ENCODE assay signal across 31 mouse cellular contexts in the genomic region with DNA sequence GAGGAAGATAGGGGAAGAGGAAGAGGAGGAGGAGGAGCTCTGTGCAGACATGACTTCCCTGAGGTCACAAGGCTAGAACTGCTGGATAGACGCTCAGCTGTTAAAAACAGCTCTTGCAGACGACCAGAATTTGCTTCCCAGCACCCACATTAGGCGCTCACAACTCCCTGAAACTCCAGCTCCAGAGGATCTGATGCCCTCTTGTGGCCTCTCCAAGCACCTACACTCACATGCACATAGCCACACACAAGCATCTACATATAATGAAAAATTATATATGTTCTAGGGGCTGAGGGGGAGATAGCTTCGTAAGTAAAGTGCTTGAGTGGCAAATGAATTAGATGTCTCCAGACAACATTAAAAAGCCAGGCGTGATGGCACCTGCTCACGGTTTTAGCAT. TPM values are rescaled to one million over a fixed set of nuclear protein-coding genes. Genes with fewer than 3 reads are reported as not detected.
DNase-seq lines count a peak whose midpoint lies in the region; ATAC-seq and TF ChIP-seq lines count a peak whose summit lies in the region.
"Had no signal": no experiment of that assay in that cellular context is flagged by ENCODE, and none has a peak within 500 bp of the region (broad histone marks: within the 10 kb centered on the region; RNA-seq: fewer than 3 reads in every experiment).

No protein-coding gene starts in this region.

- 93% methylated on average over 6 of the region's 6 CpGs for whole genome bisulfite sequencing in hindbrain, embryonic 13.5 days
- 97% methylated on average over 6 of the region's 6 CpGs for WGBS in forebrain, postnatal 0 days

- peak; percentile 32 for TF ChIP-seq CTCF in layer of hippocampus, adult 2 months (conservative IDR thresholded peaks at IDR 0.05)
- peak; percentile 25 for TF ChIP-seq CTCF in ES-Bruce4 (IDR thresholded peaks at IDR 0.05; ENCODE audit: low read depth, low read length)
- TF ChIP-seq CTCF in forebrain, postnatal 0 days (IDR thresholded peaks at IDR 0.05; ENCODE audit: low read depth), result no peak

- TF ChIP-seq POLR2A in ES-Bruce4 (IDR thresholded peaks at IDR 0.05; ENCODE audit: insufficient read depth, low read length), result no peak

- no peaks in the 10 kb centered on the region for H3K36me3 ChIP-seq in ES-Bruce4 (ENCODE audit: control insufficient read depth, insufficient read depth, low read length, poor library complexity, severe bottlenecking)
- peaks cover 10% of the 10 kb centered on the region for H3K36me3 ChIP-seq in hindbrain, embryonic 13.5 days
- peaks cover 4% of the 10 kb centered on the region; the same call in 1 of the 2 replicates for H3K36me3 ChIP-seq in forebrain, postnatal 0 days (ENCODE audit: insufficient read depth)
- H3K36me3 ChIP-seq: forebrain, embryonic 12.5 days; intestine, embryonic 15.5 days; limb, embryonic 15.5 days; stomach, embryonic 15.5 days had no signal

- no peaks in the 10 kb centered on the region for H3K4me1 ChIP-seq in ES-Bruce4 (ENCODE audit: control insufficient read depth, insufficient read depth, low read length)
- H3K4me1 ChIP-seq in hindbrain, embryonic 13.5 days (replicated peaks), result no peaks in the 10 kb centered on the region
- no peaks in the 10 kb centered on the region for H3K4me1 ChIP-seq in forebrain, postnatal 0 days (ENCODE audit: insufficient read depth)
- H3K4me1 ChIP-seq: embryonic facial prominence, embryonic 13.5 days; forebrain, embryonic 12.5 days; intestine, embryonic 15.5 days; limb, embryonic 15.5 days; midbrain, embryonic 10.5 days; neural tube, embryonic 15.5 days; stomach, embryonic 15.5 days had no signal

- ATAC-seq in hindbrain, embryonic 13.5 days (ENCODE audit: low FRiP score), result no peak
- no peak for ATAC-seq in forebrain, postnatal 0 days
- ATAC-seq: hindbrain, embryonic 16.5 days; intestine, embryonic 15.5 days had no signal

- no peak for DNase-seq in layer of hippocampus, adult 2 months (ENCODE audit: low spot score in 2 of 2)
- DNase-seq in layer of hippocampus, postnatal 25 days (ENCODE audit: extremely low spot score in 1 of 2, low spot score in 1 of 2), result no peak
- DNase-seq in 3T3-L1 (ENCODE audit: low read depth, low spot score) (peak; percentile 12), ZHBTc4 (ENCODE audit: low read depth, low spot score) (peak; percentile 53)
- DNase-seq in forebrain, postnatal 0 days, result no peak
- DNase-seq: cerebellum, adult 2 months; cerebellum, postnatal 25 days; embryo, embryonic 11 days; kidney, adult 9 months; kidney, postnatal 25 days; left cerebral cortex, postnatal 4 days; lung, adult 18-20 months; lung, postnatal 4 days; right cerebral cortex, adult 18-20 months; right cerebral cortex, postnatal 4 days; thymus, adult 18-20 months; thymus, postnatal 4 days had no signal

- TF ChIP-seq EP300 in ES-Bruce4 (IDR thresholded peaks at IDR 0.05; ENCODE audit: insufficient read depth, low read depth, low read length), result no peak

- H3K4me2 ChIP-seq in hindbrain, embryonic 13.5 days, result no peak overlapping the region
- H3K4me2 ChIP-seq in forebrain, postnatal 0 days (ENCODE audit: low read depth), result no peak overlapping the region
- H3K4me2 ChIP-seq: embryonic facial prominence, embryonic 13.5 days; forebrain, embryonic 12.5 days; heart, embryonic 11.5 days; intestine, embryonic 15.5 days; limb, embryonic 15.5 days; neural tube, embryonic 15.5 days; stomach, embryonic 15.5 days had no signal

- no peak overlapping the region for H3K27ac ChIP-seq in layer of hippocampus, adult 2 months
- no peak overlapping the region for H3K27ac ChIP-seq in ES-Bruce4 (ENCODE audit: insufficient read depth, low read length)
- H3K27ac ChIP-seq in hindbrain, embryonic 13.5 days, result no peak overlapping the region
- no peak overlapping the region for H3K27ac ChIP-seq in forebrain, postnatal 0 days (ENCODE audit: low read depth, low read length)
- H3K27ac ChIP-seq: embryonic facial prominence, embryonic 13.5 days; forebrain, embryonic 12.5 days; intestine, embryonic 15.5 days; limb, embryonic 15.5 days; midbrain, embryonic 10.5 days; neural tube, embryonic 15.5 days; stomach, embryonic 15.5 days had no signal

- no peak overlapping the region for H3K9ac ChIP-seq in ES-Bruce4 (ENCODE audit: low read depth, poor library complexity, severe bottlenecking)
- no peak overlapping the region for H3K9ac ChIP-seq in hindbrain, embryonic 13.5 days
- H3K9ac ChIP-seq in forebrain, postnatal 0 days, result no peak overlapping the region
- H3K9ac ChIP-seq: embryonic facial prominence, embryonic 13.5 days; forebrain, embryonic 12.5 days; intestine, embryonic 15.5 days; limb, embryonic 15.5 days; neural tube, embryonic 15.5 days; stomach, embryonic 15.5 days had no signal

- no peak overlapping the region for H3K4me3 ChIP-seq in layer of hippocampus, adult 2 months
- H3K4me3 ChIP-seq in ES-Bruce4 (ENCODE audit: low read depth, low read length), result no peak overlapping the region
- no peak overlapping the region for H3K4me3 ChIP-seq in hindbrain, embryonic 13.5 days
- no peak overlapping the region for H3K4me3 ChIP-seq in forebrain, postnatal 0 days (ENCODE audit: low read depth, low read length)
- H3K4me3 ChIP-seq: embryonic facial prominence, embryonic 13.5 days; erythroblast, embryonic 14.5 days; forebrain, embryonic 12.5 days; intestine, embryonic 15.5 days; limb, embryonic 15.5 days; midbrain, embryonic 10.5 days; neural tube, embryonic 15.5 days; stomach, embryonic 15.5 days had no signal

- H3K27me3 ChIP-seq in ES-Bruce4 (ENCODE audit: control insufficient read depth, insufficient read depth, low read length, poor library complexity, severe bottlenecking), result no peaks in the 10 kb centered on the region
- no peaks in the 10 kb centered on the region for H3K27me3 ChIP-seq in hindbrain, embryonic 13.5 days
- no peaks in the 10 kb centered on the region for H3K27me3 ChIP-seq in forebrain, postnatal 0 days (ENCODE audit: insufficient read depth, low read length)
- H3K27me3 ChIP-seq: embryonic facial prominence, embryonic 13.5 days; forebrain, embryonic 12.5 days; intestine, embryonic 15.5 days; neural tube, embryonic 15.5 days; stomach, embryonic 15.5 days had no signal

- H3K9me3 ChIP-seq in ES-Bruce4 (replicated peaks; ENCODE audit: control insufficient read depth, insufficient read depth, low read length, poor library complexity, severe bottlenecking), result 0 out of 2 replicates have a peak, but pooled peaks cover 4% of the 10 kb centered on the region
- peaks cover 4% of the 10 kb centered on the region; the same call in 1 of the 2 replicates for H3K9me3 ChIP-seq in hindbrain, embryonic 13.5 days
- no peaks in the 10 kb centered on the region for H3K9me3 ChIP-seq in forebrain, postnatal 0 days (ENCODE audit: low read length)
- H3K9me3 ChIP-seq: intestine, embryonic 15.5 days; neural tube, embryonic 15.5 days; stomach, embryonic 15.5 days had no signal

RNA-seq across cellular contexts. Expression of a gene that starts 13.2 kb away (rescaled TPM):
- total RNA-seq in layer of hippocampus, adult 2 months (2021), result not detected
- not detected for total RNA-seq in layer of hippocampus, postnatal 25 days (2021)
- not detected in 2 replicates for polyA plus RNA-seq in ES-Bruce4 (2011; ENCODE audit: insufficient read depth, insufficient read length, low read depth, missing spikeins)
- polyA plus RNA-seq in hindbrain, embryonic 13.5 days (2015; fragmentation: Nextera tagmentation; extraction: Ambion mirVana), result 0.08 and 0.17 TPM in 2 replicates
- total RNA-seq in forebrain, postnatal 0 days (2014; rRNA removed), result 0.05 and 0.46 TPM in 2 replicates
- polyA plus RNA-seq in forebrain, postnatal 0 days (2015; fragmentation: Nextera tagmentation; extraction: Ambion mirVana), result 0.08 and 0.11 TPM in 2 replicates
- total RNA-seq: hematopoietic stem cell, adult 5-6 weeks; left cerebral cortex, adult 18-20 months had no signal
- polyA plus RNA-seq: erythroblast, embryonic 14.5 days; hindbrain, embryonic 16.5 days; midbrain, embryonic 10.5 days had no signal

RNA-seq across cellular contexts. Expression of a gene that starts 28.9 kb away (rescaled TPM):
- 100 to 1,000 TPM; 176 to 180 TPM for total RNA-seq in layer of hippocampus, adult 2 months (2021)
- 100 to 1,000 TPM; 180 to 192 TPM for total RNA-seq in layer of hippocampus, postnatal 25 days (2021)
- polyA plus RNA-seq in ES-Bruce4 (2011; ENCODE audit: insufficient read depth, insufficient read length, low read depth, missing spikeins), result 51.2 and 58.0 TPM in 2 replicates
- 120 and 122 TPM in 2 replicates for polyA plus RNA-seq in hindbrain, embryonic 13.5 days (2015; fragmentation: Nextera tagmentation; extraction: Ambion mirVana)
- total RNA-seq in forebrain, postnatal 0 days (2014; rRNA removed), result 101 and 121 TPM in 2 replicates
- polyA plus RNA-seq in forebrain, postnatal 0 days (2015; fragmentation: Nextera tagmentation; extraction: Ambion mirVana), result 144 and 146 TPM in 2 replicates

RNA-seq across cellular contexts. Expression of a gene that starts 33.9 kb away (rescaled TPM):
- total RNA-seq in layer of hippocampus, adult 2 months (2021), result 10 to 100 TPM; 69.4 to 71.3 TPM
- total RNA-seq in layer of hippocampus, postnatal 25 days (2021), result 10 to 100 TPM; 70.4 to 71.5 TPM
- 125 and 136 TPM in 2 replicates for polyA plus RNA-seq in ES-Bruce4 (2011; ENCODE audit: insufficient read depth, insufficient read length, low read depth, missing spikeins)
- polyA plus RNA-seq in hindbrain, embryonic 13.5 days (2015; fragmentation: Nextera tagmentation; extraction: Ambion mirVana), result 91.5 and 93.0 TPM in 2 replicates
- total RNA-seq in forebrain, postnatal 0 days (2014; rRNA removed), result 83.2 and 86.3 TPM in 2 replicates
- polyA plus RNA-seq in forebrain, postnatal 0 days (2015; fragmentation: Nextera tagmentation; extraction: Ambion mirVana), result 61.3 and 67.2 TPM in 2 replicates

Comparison
In these comparisons a context has a peak if more than half of its experiments do, and no peak if none do; other contexts are left out.
1. DNase-seq: peak in 3T3-L1 (single experiment) and ZHBTc4 (single experiment); none in layer of hippocampus, adult 2 months (0 of 2), layer of hippocampus, postnatal 25 days (0 of 2) and forebrain, postnatal 0 days (single experiment).